Mouse (Mus musculus) spleen, adult 2 months (tissue): ENCODE measurements around the gene Oxa1l. TPM values are rescaled to one million over a fixed set of nuclear protein-coding genes. Genes with fewer than 3 reads are reported as not detected.

ENCODE experiments used
- DNase-seq, 2 experiments: peaks; one replicate each; pipeline versions ENCODE4 v3.0.0 to v3.0.0-alpha.2; 2012 to 2021; ENCODE audit warnings: low spot score in 2 of 2, low read depth in 1 of 2
- H3K27ac ChIP-seq: fragments of 200-500 bp; 2 replicates; pipeline ENCODE4 v1.5.1; 2012; ENCODE audit warnings: low read length, inconsistent platforms; ENCODE audit not compliant: insufficient read depth
- H3K27me3 ChIP-seq: fragments of 200-500 bp; 2 replicates; pipeline ENCODE4 v1.6.1; 2012; ENCODE audit warnings: mild to moderate bottlenecking, moderate library complexity, low read length, inconsistent platforms; ENCODE audit not compliant: control insufficient read depth, insufficient read depth
- H3K36me3 ChIP-seq: fragments of 200-500 bp; 2 replicates; pipeline ENCODE4 v1.6.1; 2012; ENCODE audit warnings: mild to moderate bottlenecking, low read length, inconsistent platforms; ENCODE audit not compliant: control insufficient read depth, insufficient read depth
- H3K4me1 ChIP-seq: fragments of 200-500 bp; 2 replicates; pipeline ENCODE4 v1.6.1; 2011; ENCODE audit warnings: inconsistent platforms; ENCODE audit not compliant: control insufficient read depth, insufficient read depth, insufficient read length
- H3K4me3 ChIP-seq: fragments of 200-500 bp; 2 replicates; pipeline ENCODE4 v1.5.1; 2011; ENCODE audit warnings: mild to moderate bottlenecking, inconsistent platforms; ENCODE audit not compliant: insufficient read depth, insufficient read length; ENCODE audit errors: extremely low read depth
- CTCF ChIP-seq: fragments of 200-500 bp; IDR thresholded peaks from 2 replicates; pipeline ENCODE4 v1.5.1; 2011; ENCODE audit warnings: mild to moderate bottlenecking, inconsistent platforms; ENCODE audit not compliant: insufficient read depth, insufficient read length, insufficient replicate concordance; ENCODE audit errors: extremely low read depth
- POLR2A ChIP-seq: fragments of 200-500 bp; IDR thresholded peaks from 2 replicates; pipeline ENCODE4 v1.6.1; 2011; ENCODE audit warnings: low read depth, low read length, inconsistent platforms
- WGBS: fragments of 180-500 bp; shearing (Covaris S2); methylation state at CpG from one replicate; pipeline ENCODE4 v1.1.7; 2018; 5-methylcytosine and 5-hydroxymethylcytosine counted together
- polyA plus RNA-seq: library from polyadenylated mRNA; depleted of rRNA; stranded (reverse); fragments of >200 nt; gene quantifications from 2 replicates; pipeline ENCODE4 v1.2.3, GENCODE M21; 2012; rRNA removed

Gene Oxa1l
- polyA plus RNA-seq, 1 experiment = 92.7 TPM

GRCm38 (mm10) chr14:54416229-54416775 lies 55.7 kb downstream of the Oxa1l start:
- TF ChIP-seq CTCF (no peak), POLR2A (no peak)
- DNase-seq = no peak
- H3K27me3 ChIP-seq = no peaks in the 10 kb centered on the region
- no peak overlapping the region for H3K27ac ChIP-seq
- no peak overlapping the region for H3K4me3 ChIP-seq
- peaks cover 7% of the 10 kb centered on the region; the same call in 1 of the 2 replicates for H3K4me1 ChIP-seq
- WGBS = 87% methylated on average over 5 of the region's 5 CpGs
- no peaks in the 10 kb centered on the region for H3K36me3 ChIP-seq

GRCm38 (mm10) chr14:54416830-54417229 lies 56.2 kb downstream of the Oxa1l start:
- Histone ChIP-seq H3K36me3 (no peaks in the 10 kb centered on the region), H3K27me3 (no peaks in the 10 kb centered on the region), H3K4me3 (no peak overlapping the region), H3K4me1 (peaks cover 7% of the 10 kb centered on the region; the same call in 1 of the 2 replicates), H3K27ac (no peak overlapping the region)
- DNase-seq = no peak
- TF ChIP-seq POLR2A (no peak), CTCF (no peak)
- WGBS = 88% methylated on average over 4 of the region's 4 CpGs

- Histone ChIP-seq H3K36me3 (no peaks in the 10 kb centered on the region), H3K27me3 (no peaks in the 10 kb centered on the region), H3K4me1 (peaks cover 4% of the 10 kb centered on the region; the same call in 1 of the 2 replicates), H3K4me3 (peak within 1 kb of the TSS; percentile 11; the same call in 1 of the 2 replicates), H3K27ac (no peak within 1 kb of the TSS)
- TF ChIP-seq POLR2A (no peak), CTCF (no peak)
- no peak for DNase-seq
- WGBS = 50% methylated on average over 19 of the region's 19 CpGs
These were observed 57.0 kb downstream of the Oxa1l start, which contains the start of gene Slc7a7 for GRCm38 (mm10) chr14:54417623-54418081. Gene Slc7a7 (minus strand): TSS chr14:54417780.

Other genes with a start within 250 kb of the Oxa1l start
- gene Dad1, start 106.7 kb upstream of the Oxa1l start, polyA plus RNA-seq = 309 and 372 TPM in 2 replicates
- gene Abhd4, start 106.6 kb upstream of the Oxa1l start, polyA plus RNA-seq = 17.9 and 23.4 TPM in 2 replicates
- gene Olfr49, start 75.9 kb upstream of the Oxa1l start, polyA plus RNA-seq = not detected in 2 replicates
- 24.6 and 31.2 TPM in 2 replicates for gene Slc7a7, start 56.9 kb downstream of the Oxa1l start, polyA plus RNA-seq
- 221 and 393 TPM in 2 replicates for gene Mrpl52, start 66.1 kb downstream of the Oxa1l start, polyA plus RNA-seq
- 42.0 and 63.2 TPM in 2 replicates for gene Mmp14, start 70.8 kb downstream of the Oxa1l start, polyA plus RNA-seq
- 154 and 206 TPM in 2 replicates for gene Lrp10, start 103.3 kb downstream of the Oxa1l start, polyA plus RNA-seq
- gene Rem2, start 115.3 kb downstream of the Oxa1l start, polyA plus RNA-seq = 0.22 and 0.40 TPM in 2 replicates
- gene Prmt5, start 156.7 kb downstream of the Oxa1l start, polyA plus RNA-seq = 18.2 and 26.6 TPM in 2 replicates
- gene Haus4, start 193.8 kb downstream of the Oxa1l start, polyA plus RNA-seq = 12.8 and 15.1 TPM in 2 replicates
- gene Ajuba, start 216.7 kb downstream of the Oxa1l start, polyA plus RNA-seq = 3.0 and 3.9 TPM in 2 replicates
- 4.2 and 6.0 TPM in 2 replicates for gene 4931414P19Rik, start 245.2 kb downstream of the Oxa1l start, polyA plus RNA-seq